Mouse (Mus musculus): ENCODE data around the gene Mysm1. TPM values are rescaled to one million over a fixed set of nuclear protein-coding genes. Genes with fewer than 3 reads are reported as not detected.
A peak's percentile ranks its signal among the peaks of the same experiment; 100 is the strongest.

Mysm1 gene
- total RNA-seq (2021), result 10 to 100 TPM; 29.0 to 30.2 TPM
- long read RNA-seq, partial matches to known transcripts, result 1 of 8 reads
- long read RNA-seq, other reads (novel, unspliced or antisense), result 4 of 8 reads

DNA sequence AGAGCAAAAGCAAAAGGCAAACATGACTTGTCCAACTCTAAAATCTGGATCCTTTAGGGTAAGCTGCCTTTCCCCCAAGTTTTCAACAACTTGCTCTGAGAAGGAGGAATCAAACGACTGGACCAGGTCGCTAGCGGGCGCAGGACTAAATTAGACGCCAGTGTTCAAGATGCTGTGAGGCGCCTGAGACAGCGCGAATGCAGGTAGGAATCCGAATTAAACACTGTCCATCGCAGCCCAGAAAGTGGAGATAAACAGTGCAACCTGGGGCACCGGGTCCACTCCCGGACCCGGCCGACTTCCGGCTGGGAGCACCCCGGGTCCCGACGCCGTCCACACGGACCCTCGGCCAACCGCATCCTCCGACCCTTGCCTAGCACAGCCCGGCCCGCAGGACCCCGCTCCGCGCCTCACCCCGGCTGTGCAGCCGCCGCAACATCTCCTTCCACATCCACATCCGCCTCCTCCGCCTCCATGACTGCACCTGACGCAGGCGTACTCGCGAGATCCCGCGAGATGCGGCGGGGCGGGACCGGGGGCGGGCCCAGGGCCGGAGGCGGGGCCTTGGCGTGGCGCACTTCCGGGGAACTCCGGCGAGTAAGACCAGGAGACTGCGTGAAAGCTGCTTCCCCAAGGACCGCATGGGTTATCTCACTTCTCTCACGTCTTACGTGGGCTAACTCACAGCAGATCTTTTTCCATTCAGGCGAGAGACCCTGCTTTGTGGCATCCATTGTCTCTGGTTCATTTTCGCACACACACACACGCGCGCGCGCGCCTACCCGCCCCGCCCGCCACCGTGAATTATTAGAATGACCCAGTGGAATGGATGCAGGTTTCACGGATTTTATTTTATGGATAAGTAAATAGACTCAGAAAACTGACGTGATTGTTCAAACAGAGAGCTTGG is at the start of gene Mysm1:
Gene Mysm1, minus strand, starts transcription at position 511 of the 910 bp plus-strand sequence.
- DNase-seq (ENCODE audit: low spot score in 2 of 2), result peak; percentile 92 to 96

GRCm38 (mm10) chr4:95025847-95026600 is 47.1 kb upstream of the Mysm1 start:
- no peak for DNase-seq (ENCODE audit: low spot score in 2 of 2)

DNA sequence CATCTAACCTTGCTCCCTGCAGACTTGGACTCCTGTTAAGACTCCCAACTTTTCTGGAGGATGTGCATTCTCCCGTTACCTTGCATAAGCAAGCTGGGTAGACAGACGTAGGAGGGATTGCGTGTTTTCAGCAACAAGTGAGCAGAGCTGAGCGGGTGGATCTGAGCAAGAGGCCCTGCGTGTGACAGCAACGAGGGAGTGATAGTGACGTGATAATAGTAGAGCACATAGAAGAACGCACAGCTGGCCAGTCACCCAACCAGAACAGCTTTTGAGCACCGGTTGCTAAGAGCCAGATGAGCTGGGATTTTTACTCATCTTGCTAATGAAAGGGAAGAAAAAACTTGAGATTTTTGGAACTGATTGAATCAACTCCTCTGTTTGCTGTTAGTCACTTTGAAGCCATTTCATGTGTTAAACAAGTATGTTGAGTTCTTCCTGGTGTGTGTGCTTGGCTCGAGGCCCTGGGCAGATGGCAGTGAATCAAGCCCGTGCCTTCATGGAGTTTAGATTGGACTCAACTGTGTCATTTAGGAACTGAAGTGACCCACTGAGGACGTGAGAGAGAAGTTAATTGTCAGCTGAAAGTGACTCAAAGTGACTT is 44.6 kb upstream of the Mysm1 start:
- peak in 1 of 2 experiments; percentile 19 for DNase-seq (ENCODE audit: low spot score in 2 of 2)

DNA sequence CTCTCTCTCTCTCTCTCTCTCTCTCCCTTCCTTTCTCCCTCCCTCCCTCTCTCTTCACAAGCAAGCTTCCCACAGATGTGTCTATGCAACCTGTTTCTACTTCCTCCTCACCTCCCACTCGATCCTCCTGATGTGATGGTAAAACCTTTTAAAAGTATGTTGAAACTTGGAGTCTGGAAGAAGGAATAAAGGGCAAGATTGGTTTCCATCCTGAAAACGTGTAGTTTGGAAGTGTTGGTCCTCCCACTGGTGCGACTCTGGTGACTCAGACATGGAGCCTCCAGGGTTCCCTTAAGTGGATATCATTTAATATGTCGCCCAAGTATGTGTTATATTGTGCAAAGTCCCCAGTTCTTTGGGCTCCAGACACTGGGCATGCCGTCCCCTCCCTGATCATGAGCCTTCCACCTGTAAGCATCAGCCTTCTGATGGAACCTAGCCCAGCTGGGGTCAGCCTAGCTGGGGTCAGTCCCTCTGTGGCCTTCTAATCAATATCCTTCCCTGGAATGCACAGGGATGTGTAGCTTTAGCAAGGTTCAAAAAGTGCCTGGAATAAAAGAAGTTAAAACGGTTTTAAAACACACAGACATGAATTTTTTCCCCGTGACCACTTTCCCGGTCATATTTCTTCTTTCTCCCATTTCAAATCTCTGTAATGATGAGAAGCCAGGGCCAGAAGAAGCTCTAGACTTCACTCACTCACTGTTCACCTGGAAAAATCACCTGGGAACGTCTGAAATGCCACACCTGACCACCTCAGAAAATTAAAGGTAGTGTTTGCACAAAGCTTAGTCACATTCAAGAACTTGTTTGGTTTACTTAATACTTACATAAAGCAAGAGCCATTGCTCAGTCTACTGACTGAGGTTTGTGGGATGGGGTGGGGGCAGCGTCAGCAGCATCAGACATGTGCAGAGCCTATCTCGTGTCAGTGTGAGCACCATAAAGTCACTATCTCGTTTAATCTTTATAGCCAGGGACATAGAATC is 43.0 kb upstream of the Mysm1 start:
- no peak for DNase-seq (ENCODE audit: low spot score in 2 of 2)

DNA sequence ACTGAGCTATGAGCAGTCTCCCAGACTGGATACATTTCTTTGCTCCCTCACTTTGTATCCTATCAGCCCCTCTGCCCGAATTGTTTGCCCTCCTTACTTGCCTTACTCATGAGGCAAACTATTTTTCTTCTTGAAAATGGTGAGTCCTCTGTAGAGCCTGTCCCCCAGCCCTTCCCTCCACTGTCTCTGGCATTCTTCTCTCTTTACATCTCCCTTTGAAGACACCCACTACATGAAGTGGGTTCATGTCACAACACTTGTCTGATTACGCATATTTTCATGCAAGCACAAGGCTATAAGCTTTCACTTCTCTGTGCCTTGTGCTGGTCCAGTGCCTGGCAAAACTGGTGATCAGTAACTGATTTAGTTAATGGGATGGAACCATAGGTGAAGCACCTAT is 41.3 kb upstream of the Mysm1 start:
- no peak for DNase-seq (ENCODE audit: low spot score in 2 of 2)

DNA sequence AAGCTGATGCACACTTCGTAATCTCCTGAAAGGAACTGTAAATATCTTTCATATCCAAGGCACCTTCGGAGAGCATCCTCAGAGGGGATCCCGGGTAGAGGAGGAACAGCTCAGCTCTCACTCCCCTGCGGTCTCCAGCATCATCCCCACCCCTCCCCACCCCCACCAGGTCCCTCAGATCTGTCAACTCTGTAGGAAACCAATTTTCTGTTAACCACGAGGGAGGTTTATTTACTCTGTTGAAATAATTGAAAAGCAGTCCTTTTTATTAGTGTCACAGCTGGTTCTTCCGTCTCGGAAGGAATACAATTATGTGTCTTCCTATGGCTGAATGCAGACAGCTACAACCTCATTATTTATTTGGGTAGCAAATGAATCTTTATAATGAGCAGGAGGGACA is 39.3 kb upstream of the Mysm1 start:
- DNase-seq (ENCODE audit: low spot score in 2 of 2), result no peak

GRCm38 (mm10) chr4:95012706-95013105 is 33.8 kb upstream of the Mysm1 start:
- DNase-seq (ENCODE audit: low spot score in 2 of 2), result no peak

DNA sequence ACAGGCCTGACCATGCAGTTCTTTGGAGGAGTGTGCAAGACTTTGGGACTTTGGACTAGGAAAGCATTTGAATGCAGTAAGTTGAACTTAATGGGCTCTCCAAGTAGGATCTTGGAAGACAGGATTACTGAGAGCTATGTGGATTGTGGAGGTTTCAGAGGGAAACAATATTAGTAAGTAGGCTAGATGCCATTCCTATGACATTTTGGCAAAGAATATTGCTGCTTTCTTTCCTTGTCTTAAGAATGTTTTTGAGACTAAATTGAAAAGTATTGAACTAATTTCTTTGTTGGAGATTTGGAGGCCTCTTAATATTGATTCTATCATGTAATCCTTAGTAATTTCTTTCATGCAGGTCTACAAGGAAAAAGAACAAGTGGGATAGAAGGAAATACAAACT is 33.4 kb upstream of the Mysm1 start:
- DNase-seq (ENCODE audit: low spot score in 2 of 2), result no peak

DNA sequence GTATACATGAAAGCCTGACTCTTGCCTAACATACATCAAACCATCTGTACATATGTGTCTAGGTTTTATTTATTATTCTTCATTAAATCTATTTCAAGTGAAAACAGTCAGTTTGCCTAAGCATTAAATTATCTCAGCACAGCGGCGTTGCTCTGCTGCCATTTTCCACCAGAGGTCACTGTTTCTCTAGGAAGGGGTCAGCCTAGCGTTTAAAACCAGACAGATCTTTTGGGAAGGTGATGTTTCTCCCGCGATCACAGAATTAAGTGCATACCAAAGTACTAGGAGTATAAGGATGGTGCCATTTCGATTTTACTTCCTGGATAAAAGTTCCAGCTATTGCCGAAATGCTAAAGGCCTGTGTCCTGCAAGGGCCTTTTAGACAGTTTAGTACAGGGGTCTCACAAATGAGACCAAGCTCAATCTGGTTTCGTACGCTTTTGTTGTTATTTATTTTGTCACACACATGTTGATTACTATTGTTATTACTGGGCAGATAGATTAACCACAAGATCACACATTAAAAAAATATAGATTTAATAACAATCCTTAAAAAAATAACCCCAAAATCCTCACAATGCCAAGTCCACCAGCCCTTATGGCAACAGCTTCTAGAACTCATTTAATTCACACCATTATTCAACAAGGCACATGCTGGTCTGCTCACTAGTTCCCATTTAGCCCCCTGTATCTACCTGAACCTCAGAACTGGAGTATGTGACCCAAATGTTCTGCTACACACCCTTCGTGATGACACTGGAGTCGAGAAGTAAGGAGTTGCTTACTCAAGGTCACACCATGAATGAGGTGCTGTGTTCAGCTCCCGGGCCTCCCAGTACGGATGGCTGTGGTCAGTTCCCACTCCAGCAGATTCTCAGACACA is 29.5 kb upstream of the Mysm1 start:
- DNase-seq (ENCODE audit: low spot score in 2 of 2), result peak; percentile 87 to 88

DNA sequence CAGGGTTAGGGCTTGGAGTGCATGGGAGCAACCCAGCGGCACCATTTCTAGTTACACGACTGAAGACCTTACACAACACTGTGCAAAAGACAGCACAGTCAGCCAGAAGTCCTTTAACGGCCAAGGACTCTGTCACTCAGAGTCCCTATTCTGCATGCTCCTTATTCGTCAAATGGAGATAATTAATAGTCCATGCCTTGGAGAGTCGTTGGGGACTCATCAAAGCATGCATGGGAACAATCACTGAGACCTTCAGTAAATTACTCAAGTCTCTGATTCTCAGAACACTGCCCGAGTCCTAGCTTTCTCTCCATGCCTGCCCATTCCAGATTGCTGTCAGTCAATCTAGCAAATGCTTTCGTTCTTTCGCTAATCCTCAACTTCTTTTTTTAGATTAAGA is 28.9 kb upstream of the Mysm1 start:
- no peak for DNase-seq (ENCODE audit: low spot score in 2 of 2)

DNA sequence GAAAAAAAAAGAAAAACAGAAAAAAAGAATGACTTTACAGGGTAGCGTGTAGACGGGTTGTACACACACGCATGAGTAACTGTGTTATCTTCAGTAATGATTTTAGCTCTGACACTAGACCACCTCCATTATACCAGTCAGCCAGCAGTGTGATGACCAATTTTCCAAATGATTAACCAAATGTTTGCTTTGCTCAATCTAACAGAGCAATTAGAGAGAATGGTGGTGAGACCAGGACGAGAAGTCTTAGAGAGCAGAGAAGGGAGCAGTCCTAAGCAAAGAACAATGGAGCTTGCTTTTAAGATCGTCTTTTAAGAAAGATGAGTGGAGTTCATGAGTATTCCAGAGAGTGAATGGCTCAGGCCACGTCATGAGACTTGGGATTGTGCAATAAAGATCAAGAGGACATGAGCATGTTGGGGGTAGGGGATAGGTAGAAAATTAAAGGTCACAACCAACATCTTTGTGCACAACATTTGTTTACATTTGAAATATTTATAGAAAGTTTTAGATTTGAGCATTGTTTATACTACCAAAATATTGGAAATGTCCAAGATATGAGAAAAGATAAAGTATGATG is 26.4 kb upstream of the Mysm1 start:
- no peak for DNase-seq (ENCODE audit: low spot score in 2 of 2)

DNA sequence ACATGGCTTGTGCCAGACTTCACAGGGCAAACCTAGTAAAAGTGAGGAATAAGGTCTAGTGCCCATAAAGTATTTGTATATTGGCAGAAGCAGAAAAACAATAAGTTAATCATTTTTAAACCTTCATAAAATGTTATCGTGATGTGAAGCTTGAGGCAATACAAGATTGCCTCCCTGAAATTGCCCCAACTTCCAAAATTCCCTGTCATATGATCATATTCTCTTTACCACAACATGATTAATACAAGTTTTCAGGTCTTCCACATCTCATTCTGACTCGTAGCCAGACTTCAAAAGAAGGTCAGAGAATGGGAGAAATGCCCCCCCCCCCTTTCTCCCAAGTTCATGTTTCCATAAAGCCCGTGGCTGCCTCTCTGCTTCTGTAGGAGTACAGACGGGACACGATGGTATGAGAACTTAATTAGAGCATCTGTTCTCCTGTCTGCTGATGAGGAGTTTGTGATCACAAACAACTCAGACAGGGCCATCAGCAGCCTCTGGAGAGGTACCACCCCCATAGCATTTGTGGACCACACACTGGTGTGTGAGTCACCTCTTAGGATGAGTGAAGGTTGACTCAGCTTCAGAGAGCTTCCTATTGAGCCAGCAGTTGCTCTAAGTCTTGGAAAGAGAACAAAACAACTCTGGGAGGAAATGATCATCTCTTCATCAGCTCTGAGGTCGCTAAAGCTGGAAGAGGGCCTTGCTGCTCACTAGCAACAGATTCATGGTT is 22.3 kb upstream of the Mysm1 start:
- DNase-seq (ENCODE audit: low spot score in 2 of 2), result no peak

GRCm38 (mm10) chr4:95000147-95000546 is 21.2 kb upstream of the Mysm1 start:
- no peak for DNase-seq (ENCODE audit: low spot score in 2 of 2)

DNA sequence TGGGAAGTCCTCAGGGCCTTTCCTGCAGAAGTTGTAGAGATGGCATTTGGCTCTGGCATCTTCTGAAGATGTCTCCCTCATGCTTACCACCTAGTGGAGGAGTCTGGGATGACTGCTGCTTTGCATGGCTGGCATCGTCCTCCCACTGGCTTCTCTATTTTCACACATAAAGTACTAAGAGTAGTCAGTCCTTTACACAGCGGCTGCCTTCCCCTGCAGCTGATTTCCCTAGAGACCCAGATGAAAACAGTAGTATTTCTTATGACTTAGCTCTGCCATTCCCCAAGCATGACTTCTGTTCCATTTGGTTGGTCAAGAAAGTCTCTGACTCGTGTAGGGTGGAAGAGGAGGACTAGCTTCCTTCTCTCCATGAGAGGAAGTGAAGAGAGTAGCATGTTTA is 20.3 kb upstream of the Mysm1 start:
- no peak for DNase-seq (ENCODE audit: low spot score in 2 of 2)

DNA sequence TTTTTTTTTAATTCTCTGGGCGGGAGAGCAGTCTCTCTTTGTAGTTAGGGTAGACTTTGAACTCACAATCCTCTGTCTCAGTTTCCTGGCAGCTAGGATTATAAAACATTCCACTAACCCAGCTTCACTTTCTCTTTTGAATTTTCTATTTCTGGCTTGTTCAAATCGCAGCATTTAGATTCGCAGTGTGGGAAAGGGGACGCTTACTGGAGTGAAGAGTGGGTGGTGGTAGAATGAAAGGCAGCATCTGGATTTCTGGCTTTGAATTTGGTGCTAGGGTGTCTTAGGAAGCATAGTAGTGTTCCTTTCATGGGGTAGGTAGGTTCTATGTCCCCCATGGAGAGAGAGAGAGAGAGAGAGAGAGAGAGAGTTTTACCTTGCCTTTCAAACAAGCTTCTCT is 17.0 kb upstream of the Mysm1 start:
- no peak for DNase-seq (ENCODE audit: low spot score in 2 of 2)

- no peak for DNase-seq (ENCODE audit: low spot score in 2 of 2)
These were observed 11.3 kb upstream of the Mysm1 start for GRCm38 (mm10) chr4:94990204-94990603.

DNA sequence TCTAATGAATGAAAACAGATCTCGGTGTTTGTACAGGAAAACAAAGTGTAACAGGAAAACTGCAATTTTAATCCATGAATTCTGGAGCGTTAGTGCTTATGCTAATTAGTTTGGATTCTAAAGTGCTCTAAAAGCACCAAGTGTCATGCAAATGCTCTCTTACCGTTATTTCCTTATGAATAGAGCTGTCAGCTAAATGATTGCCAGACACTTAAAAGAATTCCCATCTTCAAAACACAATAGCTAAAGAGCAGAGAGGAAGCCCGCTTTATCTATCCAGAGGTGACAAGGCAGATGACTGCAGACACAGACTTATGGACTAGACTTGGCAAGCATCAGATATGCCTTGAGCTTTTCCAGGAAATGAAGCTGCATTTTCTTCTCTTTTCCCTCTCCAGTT is 8.8 kb upstream of the Mysm1 start:
- no peak for DNase-seq (ENCODE audit: low spot score in 2 of 2)

DNA sequence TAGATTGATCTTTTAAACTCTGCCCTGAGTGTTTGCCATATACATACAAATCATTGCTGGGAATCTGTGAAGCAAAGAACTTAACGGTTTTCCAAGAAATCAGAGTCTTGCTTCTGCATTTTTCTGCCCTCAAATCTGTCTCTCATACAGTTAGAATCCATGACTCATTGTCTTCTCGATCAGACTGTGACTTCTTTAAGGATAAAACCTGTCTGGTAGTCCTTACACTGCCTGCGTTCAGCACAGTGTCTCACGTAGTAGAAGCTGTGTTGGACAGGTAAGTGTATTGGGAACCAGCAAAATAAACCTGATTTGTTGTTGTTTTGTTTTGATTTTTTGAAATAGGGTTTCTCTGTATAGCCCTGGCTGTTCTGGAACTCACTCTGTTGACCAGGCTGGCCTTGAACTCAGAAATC is 608 bp upstream of the Mysm1 start:
- no peak for DNase-seq (ENCODE audit: low spot score in 2 of 2)

- DNase-seq (ENCODE audit: low spot score in 2 of 2), result no peak
These were observed 5.6 kb downstream of the Mysm1 start for GRCm38 (mm10) chr4:94973321-94973720.

Measured in layer of hippocampus, postnatal 10 days (tissue).